Mouse (Mus musculus) retina, postnatal 7 days (tissue): ENCODE measurements around the gene Kri1.
A peak's percentile ranks its signal among the peaks of the same experiment; 100 is the strongest.
"Not testable (repeated sequence)": the region's sequence is repeated elsewhere in the genome, so short reads cannot be mapped to it uniquely, and the experiment has no call there.

Experiments used
- DNase-seq: peaks from one replicate; pipeline ENCODE4 v3.0.0-alpha.2; 2012; ENCODE audit warnings: low read depth, low spot score

Kri1 gene

GRCm38 (mm10) chr9:21315421-21315820 is 27.7 kb upstream of the Kri1 start:
- no peak for DNase-seq

GRCm38 (mm10) chr9:21314367-21315140 is 26.8 kb upstream of the Kri1 start:
- DNase-seq: no peak

GRCm38 (mm10) chr9:21313394-21313793 is 25.6 kb upstream of the Kri1 start:
- DNase-seq: peak; percentile 79

DNA sequence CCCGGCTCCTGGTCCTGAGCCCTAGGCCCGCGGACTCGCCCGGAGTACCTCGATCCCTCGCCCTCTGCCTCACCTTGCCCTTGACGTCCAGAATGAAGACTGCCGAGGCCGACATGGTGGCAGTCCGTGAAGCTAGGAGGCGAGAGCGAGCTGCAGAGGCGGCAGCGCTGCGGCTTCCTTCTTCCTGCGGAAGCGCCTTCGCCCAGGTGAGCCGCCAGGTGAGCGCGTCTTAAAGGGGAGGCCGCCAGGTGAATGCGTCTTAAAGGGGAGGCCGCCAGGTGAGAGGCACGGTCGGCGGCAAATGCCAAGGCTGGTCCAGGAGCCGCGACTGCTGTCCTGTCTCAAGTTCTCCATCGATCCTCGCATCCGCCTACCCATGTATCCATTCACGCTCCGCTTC is 24.4 kb upstream of the Kri1 start, which contains the start of gene Ap1m2:
Gene Ap1m2, minus strand, starts transcription at position 204 of the 400 bp plus-strand sequence.
- no peak for DNase-seq

- no peak for DNase-seq
Measured at GRCm38 (mm10) chr9:21311695-21312094, 23.9 kb upstream of the Kri1 start.

GRCm38 (mm10) chr9:21309150-21309741 is 21.5 kb upstream of the Kri1 start:
- no peak for DNase-seq

- no peak for DNase-seq
Measured at GRCm38 (mm10) chr9:21305065-21305464, 17.3 kb upstream of the Kri1 start.

GRCm38 (mm10) chr9:21299014-21299413 is 11.2 kb upstream of the Kri1 start:
- DNase-seq: no peak

GRCm38 (mm10) chr9:21292271-21292670 is 4.5 kb upstream of the Kri1 start:
- no peak for DNase-seq

- DNase-seq: not testable (repeated sequence)
Measured at GRCm38 (mm10) chr9:21291868-21292267, 4.1 kb upstream of the Kri1 start.

DNA sequence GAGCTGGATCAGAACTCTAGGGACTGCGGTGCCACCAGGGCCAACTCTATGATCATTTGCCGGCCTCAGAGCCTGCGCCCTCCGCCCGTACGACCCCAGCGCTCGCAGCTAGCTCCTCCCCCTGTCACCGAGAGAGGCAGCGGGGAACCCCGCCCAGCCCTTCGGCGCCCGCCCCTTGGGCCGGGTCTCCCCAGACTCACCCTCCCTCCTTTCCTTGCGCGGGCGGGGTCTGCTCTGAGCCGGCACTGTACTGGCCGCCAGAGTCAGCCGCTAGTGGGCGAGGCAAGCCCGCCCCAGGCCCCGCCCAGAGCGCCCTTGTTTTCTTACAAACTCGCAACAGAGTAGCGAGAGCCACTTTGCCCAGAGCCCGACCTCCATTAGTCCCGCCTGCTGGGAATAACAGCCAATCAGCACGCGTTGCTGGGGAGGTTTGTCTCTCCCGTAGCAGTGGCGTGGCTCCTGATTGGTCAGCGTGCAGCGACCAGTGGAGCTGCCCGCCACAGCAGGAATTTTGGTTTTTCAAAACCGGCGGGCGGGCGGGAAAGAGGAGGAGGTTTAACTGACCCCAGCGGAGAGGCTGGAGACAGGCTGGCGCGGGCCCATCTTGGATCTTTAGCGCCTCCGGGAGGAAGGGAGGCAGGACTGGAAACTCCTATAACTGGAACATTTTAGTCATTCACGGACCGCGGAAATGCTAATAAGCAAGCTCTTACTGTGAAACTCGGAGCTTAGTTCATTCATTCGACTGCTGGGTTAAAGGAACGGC is 3.4 kb upstream of the Kri1 start, which contains the start of gene Cdkn2d:
Gene Cdkn2d, minus strand, starts transcription at position 386 of the 766 bp plus-strand sequence.
- peak; percentile 99 for DNase-seq

- DNase-seq: no peak
Measured at GRCm38 (mm10) chr9:21290589-21290988, 2.8 kb upstream of the Kri1 start.

- DNase-seq: no peak
Measured at GRCm38 (mm10) chr9:21289337-21289671, 1.5 kb upstream of the Kri1 start.

- no peak for DNase-seq
Measured at GRCm38 (mm10) chr9:21288404-21289336, 901 bp upstream of the Kri1 start.

DNA sequence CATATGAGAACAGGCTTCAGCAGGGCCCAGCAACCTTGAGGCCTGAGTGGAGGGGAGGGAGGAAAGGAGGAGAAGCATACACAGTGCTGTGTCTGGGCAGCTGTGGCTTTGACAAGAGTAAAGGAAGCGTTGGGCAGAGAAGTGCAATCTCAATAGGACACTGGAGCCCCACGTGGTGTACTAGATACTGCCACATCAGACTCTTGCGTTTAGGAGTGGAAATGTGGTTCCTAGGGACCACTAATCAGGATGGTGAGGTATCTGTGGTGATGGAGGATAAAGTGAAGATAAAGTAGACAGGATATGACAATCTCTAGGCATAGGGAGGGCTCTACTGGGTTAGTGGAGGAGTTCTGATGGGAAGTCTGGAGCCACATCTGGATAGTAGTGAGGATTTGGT is 1.0 kb downstream of the Kri1 start:
- DNase-seq: no peak

- DNase-seq: no peak
Measured at GRCm38 (mm10) chr9:21283994-21284393, 3.8 kb downstream of the Kri1 start.

GRCm38 (mm10) chr9:21283591-21283990 is 4.2 kb downstream of the Kri1 start:
- no peak for DNase-seq

DNA sequence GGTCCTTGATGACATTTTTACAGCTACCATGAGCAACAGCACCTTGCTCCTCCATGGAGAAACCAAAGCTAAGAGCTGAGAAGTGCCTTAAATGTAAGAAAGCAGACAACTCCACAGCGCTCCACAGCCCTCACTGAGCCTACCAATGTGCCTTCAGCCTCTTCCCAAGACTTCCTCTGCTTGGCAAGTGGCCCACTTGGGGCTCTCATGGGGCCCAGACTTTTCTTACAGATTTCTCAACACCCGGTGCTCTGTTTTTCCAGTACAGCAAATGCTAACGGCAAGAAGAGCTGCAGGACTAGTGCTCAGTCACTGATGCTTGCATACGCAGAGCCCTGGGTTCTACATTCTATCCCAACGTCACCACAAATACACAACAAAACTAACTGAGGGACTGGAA is 10.0 kb downstream of the Kri1 start:
- no peak for DNase-seq

- no peak for DNase-seq
Measured at GRCm38 (mm10) chr9:21276307-21276706, 11.5 kb downstream of the Kri1 start.

GRCm38 (mm10) chr9:21275727-21276126 is 12.0 kb downstream of the Kri1 start:
- no peak for DNase-seq

DNA sequence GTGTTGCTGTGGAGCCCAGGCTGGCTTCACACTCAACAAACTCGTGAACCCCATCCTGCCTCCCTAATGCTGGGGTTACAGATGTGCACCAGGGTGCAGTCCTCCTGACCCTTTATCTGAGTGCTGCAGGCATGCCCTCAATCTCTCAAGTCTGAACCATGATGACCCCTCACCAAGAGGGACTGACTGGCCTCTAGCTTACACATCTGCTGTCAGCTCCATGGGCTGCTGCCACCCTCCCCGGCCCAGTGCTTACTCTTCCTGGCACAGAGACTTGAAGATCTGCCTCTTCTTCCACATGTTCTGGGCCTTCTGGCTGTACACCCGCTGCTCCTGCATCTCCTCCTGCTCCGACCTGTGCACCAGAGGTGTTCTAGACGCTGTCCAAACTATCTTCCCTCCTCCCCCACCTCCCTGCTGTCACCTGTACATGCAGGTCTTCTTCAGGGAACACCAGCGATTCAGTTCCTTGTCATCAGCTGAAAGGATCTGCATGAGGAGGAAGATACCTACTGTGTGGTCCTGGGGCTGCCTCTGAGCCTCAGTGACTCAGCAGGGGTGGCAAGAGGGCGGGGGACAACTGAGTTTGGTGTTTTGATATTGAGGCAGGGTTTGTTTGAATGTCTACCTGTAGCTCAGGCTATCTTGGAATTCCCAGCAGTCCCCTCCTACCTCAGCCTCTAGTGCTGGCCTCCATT is 12.6 kb downstream of the Kri1 start:
- DNase-seq: no peak
